Mouse (Mus musculus) stomach, postnatal 0 days (tissue): Measurements from ENCODE around the gene Tnik.

Source experiments
- CTCF ChIP-seq: IDR thresholded peaks from 2 replicates; pipeline ENCODE4 v1.5.1; 2016; ENCODE audit warnings: antibody characterized with exemption, low read depth, mild to moderate bottlenecking, moderate library complexity
- EP300 ChIP-seq: optimal IDR thresholded peaks from 2 replicates; pipeline ENCODE3; 2016; ENCODE audit warnings: antibody characterized with exemption

- no peak for TF ChIP-seq CTCF
- no peak for TF ChIP-seq EP300
Observed at GRCm38 (mm10) chr3:28713913-28714698, 451.1 kb downstream of the Tnik start.
